Mouse (Mus musculus): ENCODE results near the gene Olfr623.

Gene Olfr623

DNA sequence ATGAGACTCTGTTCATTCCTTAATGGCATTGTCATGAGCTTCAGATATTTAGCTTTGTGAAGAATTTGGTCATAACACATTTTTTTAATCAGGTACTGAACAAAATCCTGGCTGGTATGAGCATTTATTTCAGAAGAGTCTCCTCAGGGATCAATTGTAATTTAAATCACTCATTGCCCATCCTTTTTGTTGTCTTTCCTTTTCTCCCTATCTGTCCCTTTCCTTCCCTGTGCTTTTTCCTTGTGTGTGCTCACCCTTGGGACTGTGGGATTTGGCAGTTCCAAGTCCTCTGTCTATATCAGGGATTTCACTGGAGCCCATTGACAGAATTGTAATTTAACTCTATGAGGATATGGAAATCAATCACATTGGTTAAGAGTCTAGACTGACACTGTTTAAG is at the start of gene Olfr623:
Gene Olfr623 (minus strand): TSS at position 101 of the 400 bp plus-strand sequence.
- DNase-seq (ENCODE audit: extremely low read depth, insufficient read length, low spot score), result no peak

DNA sequence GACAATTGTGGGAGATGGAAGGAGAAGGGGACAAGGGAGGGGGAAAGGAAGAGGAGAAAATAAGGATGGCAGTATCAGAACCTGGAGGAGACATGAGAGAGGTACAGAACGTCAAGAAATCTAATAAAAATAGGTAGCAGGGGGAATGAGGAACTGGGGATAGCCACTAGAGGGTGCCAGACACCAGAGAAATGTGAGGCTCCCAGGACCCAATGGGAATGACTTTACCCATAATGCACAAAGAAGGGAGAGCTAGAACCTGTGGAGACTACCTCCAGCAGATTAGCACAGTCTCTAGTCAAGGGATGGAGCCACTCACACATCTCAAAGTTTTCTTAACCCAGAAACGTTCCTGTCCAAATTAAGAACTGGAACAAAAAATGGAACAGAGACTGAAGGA is 48.5 kb upstream of the Olfr623 start:
- no peak for DNase-seq (ENCODE audit: extremely low read depth, insufficient read length, low spot score)

DNA sequence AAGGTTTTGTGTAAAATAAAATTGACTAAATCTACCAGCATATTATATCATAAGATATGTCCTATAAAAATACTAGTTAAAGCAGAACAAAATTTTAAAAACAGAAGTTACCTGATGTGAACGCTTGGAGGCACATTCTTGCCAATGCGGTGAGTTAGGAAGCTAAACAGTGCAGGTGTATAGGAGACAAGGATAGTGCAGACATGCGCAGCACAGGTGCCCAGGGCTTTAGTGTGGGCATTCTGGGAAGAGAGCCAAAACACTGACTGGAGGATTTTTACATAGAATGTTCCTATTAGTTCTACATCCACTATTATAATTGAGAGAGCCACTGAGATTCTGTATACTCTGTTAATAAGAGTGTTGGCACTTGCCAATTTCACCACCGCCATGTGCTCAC is 36.0 kb upstream of the Olfr623 start:
- DNase-seq (ENCODE audit: extremely low read depth, insufficient read length, low spot score), result no peak

DNA sequence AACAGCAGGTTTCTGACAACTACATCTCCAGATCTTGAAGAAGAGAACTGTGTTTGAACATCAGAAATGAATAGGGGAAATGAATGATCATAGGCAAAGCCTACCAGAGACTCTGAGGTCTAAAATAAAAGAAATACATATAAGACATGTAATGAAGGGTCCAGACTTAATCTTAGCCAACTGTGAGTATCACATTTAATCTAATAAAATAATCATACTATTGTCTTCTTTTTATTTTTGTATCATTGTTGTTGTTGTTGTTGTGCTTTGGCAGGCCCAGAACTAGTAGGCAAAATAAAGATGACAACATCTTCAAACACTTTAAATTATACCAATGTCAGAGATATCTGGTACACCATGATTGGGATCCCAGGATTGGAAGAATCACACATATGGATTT is 18.9 kb upstream of the Olfr623 start, which contains the start of gene Olfr625-ps1:
Gene Olfr625-ps1 (plus strand): TSS at position 301 of the 400 bp plus-strand sequence.
- no peak for DNase-seq (ENCODE audit: extremely low read depth, insufficient read length, low spot score)

DNA sequence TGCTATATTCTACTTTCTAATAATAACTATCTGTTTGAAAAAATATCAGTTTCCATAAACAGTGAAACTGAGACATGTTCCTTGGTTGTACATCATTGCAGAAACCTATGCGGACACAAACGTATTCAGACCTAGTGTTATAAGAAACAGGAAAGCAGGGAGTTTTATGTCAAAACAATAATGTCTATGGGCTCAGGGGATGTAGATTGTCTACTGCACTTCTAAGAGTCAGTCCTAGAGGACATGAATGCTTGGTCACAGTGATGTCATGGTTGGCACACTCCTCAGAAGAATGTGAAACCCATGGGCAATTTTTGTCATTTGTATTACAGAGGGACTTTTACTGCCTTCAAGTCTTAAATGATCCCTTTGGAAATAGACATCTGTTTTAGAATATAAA is 7.6 kb upstream of the Olfr623 start, which contains the start of gene Olfr624:
Gene Olfr624 (minus strand): TSS at position 101 of the 400 bp plus-strand sequence.
- DNase-seq (ENCODE audit: extremely low read depth, insufficient read length, low spot score), result no peak

DNA sequence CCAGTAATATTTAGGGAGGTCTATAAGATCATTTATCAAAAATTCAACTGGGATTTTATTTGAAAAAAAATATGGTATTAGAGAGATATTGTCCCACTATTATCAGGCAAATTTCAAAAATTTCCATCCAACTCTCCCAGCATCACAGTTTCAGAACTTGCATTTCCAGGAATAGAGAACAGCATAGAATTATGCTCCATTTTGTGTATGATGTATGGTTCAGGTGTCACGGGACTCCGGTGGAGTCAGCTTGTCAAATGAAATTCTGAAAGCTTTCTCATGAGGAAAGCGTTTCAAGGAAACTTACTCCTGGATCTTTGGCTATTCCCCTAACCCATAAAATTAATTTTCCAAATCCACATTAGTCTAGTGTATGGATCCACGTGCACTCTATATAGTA is 19.4 kb downstream of the Olfr623 start:
- no peak for DNase-seq (ENCODE audit: extremely low read depth, insufficient read length, low spot score)

DNA sequence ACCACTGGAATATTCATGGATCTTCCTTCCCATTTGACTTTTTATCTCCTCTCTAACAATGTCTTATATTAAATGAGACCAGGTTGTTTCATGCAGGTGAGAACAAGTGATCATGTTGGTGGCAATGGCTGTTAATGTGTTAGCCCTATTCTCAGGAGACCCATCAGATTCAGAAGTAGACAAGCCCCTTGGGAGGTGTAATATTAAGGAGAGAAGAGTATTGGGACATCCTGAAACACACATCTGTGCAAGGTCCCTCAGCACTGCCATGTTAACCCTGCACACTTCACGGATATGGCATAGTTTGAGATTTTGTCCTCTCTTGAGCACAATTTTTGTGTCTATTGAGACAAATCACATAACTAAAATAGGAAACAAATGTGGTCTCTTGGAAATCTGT is 20.9 kb downstream of the Olfr623 start, which contains the start of gene Olfr622:
Gene Olfr622 (minus strand): TSS at position 101 of the 400 bp plus-strand sequence.
- no peak for DNase-seq (ENCODE audit: extremely low read depth, insufficient read length, low spot score)

DNA sequence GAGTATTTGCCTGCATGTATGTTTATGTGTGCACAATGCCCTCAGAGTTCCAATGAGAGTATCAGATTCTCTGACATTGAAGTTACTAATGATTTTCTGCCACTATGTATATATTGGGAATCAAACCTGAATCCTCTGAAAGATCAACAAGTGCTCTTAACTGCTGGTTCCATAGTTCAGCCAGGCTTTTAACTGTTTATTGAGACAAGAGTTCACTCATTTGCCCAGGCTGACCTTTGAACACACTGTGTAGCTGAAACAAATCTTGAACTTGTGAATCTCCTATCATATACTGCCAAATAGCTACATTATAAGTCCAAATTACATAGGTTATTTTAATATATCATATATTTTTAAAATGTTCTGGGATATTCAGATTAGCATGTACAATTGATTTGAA is 26.7 kb downstream of the Olfr623 start:
- no peak for DNase-seq (ENCODE audit: extremely low read depth, insufficient read length, low spot score)

DNA sequence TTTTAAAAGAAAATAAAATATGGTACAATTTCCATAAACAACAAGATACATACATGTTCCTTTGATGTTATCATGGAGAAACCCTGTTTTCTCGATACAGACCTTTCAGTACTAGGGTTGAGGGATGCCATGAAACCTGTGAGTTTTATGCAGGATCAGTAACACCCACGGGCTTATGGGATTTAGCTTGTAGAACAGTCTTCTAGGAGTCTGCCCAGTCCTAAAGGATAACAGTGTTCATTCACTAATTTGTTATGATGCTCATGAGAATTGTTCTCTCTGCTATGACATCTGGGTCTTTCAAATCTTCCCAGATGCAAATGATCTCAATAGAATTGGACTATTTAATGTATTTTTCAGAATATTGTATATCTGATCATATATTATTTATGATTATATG is 51.1 kb downstream of the Olfr623 start, which contains the start of gene Olfr620:
Gene Olfr620 (minus strand): TSS at position 101 of the 400 bp plus-strand sequence.
- no peak for DNase-seq (ENCODE audit: extremely low read depth, insufficient read length, low spot score)

All from 3134 (cell line).